Mouse (Mus musculus) right cerebral cortex, postnatal 4 days (tissue): Measurements from ENCODE around the gene Nrg4.

Experiments
- DNase-seq: peaks from one replicate; pipeline ENCODE4 v3.0.0-alpha.2; 2022

Nrg4 gene

GRCm38 (mm10) chr9:55326515-55327233, at the start of gene Nrg4, which contains the start of gene Tmem266:
TSS of gene Nrg4 (minus strand) at chr9:55326844.
TSS of gene Tmem266 (plus strand) at chr9:55326913.
- DNase-seq, result peak; percentile 85

- no peak for DNase-seq
Observed at GRCm38 (mm10) chr9:55371908-55372307, 45.3 kb upstream of the Nrg4 start.

GRCm38 (mm10) chr9:55368011-55368410, 41.4 kb upstream of the Nrg4 start:
- no peak for DNase-seq

- no peak for DNase-seq
Observed at GRCm38 (mm10) chr9:55363707-55364106, 37.1 kb upstream of the Nrg4 start.

- DNase-seq, result no peak
Observed at GRCm38 (mm10) chr9:55361969-55362368, 35.3 kb upstream of the Nrg4 start.

GRCm38 (mm10) chr9:55360861-55361260, 34.2 kb upstream of the Nrg4 start:
- no peak for DNase-seq

DNA sequence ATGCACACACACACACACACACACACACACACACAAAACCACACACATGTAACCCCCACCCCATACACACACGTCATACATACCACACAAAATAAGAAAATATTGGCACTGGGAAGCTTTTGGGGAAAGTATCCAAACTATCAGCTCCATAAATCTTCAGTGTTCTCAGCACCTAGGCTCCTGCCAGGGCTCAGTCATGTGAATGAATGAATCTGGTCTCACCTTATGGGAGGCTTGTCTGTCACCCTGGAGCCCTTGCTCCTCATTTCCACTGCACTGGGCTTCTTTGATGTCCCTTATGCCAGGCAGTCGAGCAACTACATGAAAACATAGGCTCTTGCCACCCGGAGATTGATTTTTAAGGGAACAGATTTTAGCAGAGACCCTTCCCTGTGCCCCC, 33.7 kb upstream of the Nrg4 start:
- DNase-seq, result no peak

GRCm38 (mm10) chr9:55357164-55357563, 30.5 kb upstream of the Nrg4 start:
- DNase-seq, result no peak

GRCm38 (mm10) chr9:55355270-55355834, 28.7 kb upstream of the Nrg4 start:
- no peak for DNase-seq

DNA sequence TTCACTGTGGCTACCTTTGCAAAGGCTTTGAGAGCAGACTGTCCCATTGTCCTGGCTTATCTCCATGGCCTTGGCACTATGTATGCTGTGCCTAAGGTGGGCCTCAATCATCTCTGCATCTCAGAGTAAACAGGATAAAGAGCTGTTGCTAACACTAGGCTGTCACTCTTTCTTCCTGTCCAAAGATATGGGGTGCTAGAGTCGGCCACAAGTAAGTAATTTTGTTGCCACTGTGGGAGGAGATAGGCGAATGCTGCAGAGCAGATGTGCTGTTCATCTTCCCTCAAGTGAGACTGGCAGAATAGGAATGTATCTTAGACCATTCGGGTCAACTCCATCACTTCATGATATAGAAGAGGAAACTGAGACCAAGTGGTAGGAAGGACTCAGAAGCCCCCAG, 28.0 kb upstream of the Nrg4 start:
- no peak for DNase-seq

DNA sequence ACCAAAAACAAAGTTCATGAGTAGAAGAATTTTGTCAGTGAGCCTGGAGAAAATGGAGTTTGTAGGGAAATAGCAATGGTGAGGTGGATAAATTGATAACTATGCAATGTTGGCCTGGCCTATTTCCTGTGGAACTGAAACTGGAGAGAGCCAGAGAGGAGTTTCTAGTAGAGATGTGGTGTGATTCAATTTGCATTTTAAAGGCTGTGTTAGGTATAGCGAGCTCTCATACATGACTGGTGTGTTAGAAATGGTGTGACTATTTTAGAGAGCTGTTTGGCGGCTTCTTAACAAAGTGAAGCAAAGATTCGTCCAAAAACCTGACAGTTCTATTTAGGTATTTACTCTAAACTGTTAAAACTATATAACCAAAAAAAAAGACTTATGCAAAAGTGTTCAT, 22.0 kb upstream of the Nrg4 start:
- DNase-seq, result no peak

GRCm38 (mm10) chr9:55345332-55345731, 18.7 kb upstream of the Nrg4 start:
- no peak for DNase-seq

GRCm38 (mm10) chr9:55344165-55344564, 17.5 kb upstream of the Nrg4 start:
- DNase-seq, result no peak

DNA sequence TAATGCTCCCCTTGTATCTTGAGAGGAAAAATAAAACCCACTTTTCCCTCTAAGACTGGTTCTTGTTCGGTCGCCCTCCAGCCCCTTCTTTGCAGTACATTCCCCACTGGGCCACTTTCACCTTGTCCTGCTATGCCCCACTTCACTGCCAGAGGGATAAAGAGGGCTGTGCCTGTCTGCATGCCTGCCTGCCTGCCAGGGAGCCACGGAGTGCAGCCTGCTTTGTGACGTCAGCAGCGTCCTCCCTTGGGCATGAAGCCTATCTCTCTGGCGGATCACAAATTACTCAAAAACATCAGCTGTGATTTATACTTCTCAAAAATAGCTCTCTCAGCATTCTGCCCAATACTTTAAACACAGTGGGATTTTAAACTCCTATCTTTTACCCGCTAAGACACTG, 6.3 kb upstream of the Nrg4 start:
- peak; percentile 43 for DNase-seq

DNA sequence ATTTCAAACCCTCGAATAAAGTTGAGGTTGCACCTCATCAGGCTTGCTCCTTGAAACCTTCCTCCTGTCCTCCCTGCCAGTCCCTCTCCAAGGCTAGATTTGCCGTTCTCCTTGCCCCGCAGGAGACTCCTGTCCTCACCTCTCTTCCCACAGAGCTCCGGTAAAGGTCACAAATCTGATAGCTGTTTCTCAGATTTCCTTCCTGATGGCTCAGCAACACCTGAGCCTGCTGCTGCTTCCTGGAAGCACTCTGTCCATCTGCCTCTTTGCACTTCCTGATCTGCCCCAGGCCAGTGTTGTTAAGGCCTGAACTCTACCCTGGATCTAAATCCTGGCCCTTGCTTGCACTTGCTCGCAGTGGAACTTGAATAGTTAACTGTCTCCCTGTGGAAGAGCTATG, 5.8 kb upstream of the Nrg4 start:
- no peak for DNase-seq

GRCm38 (mm10) chr9:55329401-55329800, 2.8 kb upstream of the Nrg4 start:
- DNase-seq, result no peak

GRCm38 (mm10) chr9:55328151-55328918, 1.7 kb upstream of the Nrg4 start:
- DNase-seq, result no peak

DNA sequence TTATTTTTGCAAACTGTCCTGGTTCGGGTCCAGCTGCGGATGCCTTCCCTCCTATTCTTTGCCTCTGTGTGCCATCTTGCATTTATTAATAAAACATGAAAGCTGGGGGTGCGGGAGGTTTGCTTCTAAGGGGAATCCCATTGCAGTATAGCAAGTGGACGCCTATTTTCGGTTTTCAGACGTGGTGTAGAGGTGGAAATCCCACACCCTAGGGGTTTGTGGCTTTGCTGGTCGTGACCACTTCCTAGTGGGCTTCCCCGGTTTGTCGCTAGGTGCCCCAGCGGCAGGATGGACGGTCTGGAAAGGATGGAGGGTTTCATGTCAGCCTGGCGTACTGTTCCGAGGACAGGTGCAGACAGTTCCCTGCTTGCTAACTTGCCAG, 581 bp upstream of the Nrg4 start:
- peak; percentile 20 for DNase-seq

GRCm38 (mm10) chr9:55325564-55326514, 805 bp downstream of the Nrg4 start:
- DNase-seq, result no peak

DNA sequence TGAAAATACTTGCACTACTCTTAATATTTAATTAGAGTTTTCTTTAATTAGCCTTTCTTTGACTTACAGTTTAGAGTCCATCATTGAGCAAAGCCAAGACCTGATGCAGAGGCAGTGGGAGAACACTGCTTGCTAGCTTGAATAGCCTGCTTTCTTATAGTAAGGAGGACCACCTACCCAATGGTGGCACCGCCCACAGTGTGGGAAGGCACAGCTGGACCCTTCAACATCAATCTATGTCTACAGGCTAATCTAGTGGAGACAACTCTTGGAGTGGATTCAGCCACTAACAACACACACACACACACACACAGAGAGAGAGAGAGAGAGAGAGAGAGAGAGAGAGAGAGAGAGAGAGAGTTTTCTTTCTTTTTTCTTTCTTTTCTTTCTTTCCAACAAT, 1.6 kb downstream of the Nrg4 start:
- DNase-seq, result no peak

DNA sequence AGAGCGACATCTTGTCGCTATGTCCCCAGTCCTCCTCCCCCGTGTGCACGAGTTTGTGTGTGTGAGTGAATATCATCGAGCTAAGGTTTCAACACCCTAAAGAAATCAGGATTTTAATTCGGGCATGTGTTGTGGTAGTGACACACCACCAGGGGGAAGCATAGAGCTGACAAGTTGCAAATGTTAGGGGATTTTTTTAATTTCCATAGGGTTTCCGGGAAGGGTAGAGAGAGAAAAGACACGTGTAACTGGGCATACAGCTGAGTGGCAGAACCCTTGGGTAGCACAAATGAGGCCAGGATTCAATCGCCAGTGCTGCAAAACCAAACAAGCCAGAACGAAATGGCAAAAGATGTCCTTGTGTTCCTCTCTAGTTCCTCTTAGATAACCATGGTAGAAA, 2.1 kb downstream of the Nrg4 start:
- peak; percentile 22 for DNase-seq

DNA sequence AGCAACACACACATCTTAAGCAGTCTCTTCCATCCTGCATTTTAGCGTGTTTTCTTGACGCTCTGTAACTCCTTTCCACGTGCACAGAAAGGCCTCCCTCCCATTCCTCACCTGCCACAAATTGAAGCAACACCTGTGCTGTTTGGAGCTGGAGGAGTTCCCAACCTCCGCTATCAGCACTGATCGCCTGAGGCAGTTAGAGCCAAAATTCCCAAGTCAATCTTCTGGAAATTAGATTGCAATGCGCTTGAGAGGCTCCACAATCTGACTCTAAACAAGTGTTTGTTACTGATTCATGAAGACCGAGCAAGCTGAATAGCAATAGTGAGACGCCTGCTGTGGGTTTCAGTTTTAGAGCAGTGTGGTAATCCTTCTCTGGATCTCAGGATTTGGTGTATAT, 2.6 kb downstream of the Nrg4 start:
- no peak for DNase-seq

DNA sequence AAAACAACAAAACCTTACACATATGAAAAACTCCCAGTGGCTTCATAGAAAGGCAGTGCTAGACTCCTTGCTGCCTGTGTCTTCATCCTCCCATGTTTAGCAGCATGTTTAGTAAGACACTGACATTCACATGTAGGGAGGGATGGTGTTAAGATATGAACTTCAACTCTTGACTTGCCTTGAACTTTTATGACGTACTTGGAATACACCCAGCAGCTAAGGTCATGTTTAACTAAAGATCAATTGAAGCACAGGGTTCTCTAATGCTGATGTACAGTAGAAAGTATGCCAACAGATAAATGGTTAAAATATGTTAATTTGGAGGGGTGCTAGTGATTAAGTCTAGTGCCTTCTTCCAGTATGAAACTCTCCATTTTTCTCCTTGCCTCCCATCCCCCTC, 4.0 kb downstream of the Nrg4 start:
- DNase-seq, result no peak
